Mouse (Mus musculus): ENCODE results near the gene Rnf34. TPM values are rescaled to one million over a fixed set of nuclear protein-coding genes. Genes with fewer than 3 reads are reported as not detected.
A peak's percentile ranks its signal among the peaks of the same experiment; 100 is the strongest.

The Rnf34 gene
- polyA plus RNA-seq, 1 experiment from 2014 or later = 55.5 TPM

DNA sequence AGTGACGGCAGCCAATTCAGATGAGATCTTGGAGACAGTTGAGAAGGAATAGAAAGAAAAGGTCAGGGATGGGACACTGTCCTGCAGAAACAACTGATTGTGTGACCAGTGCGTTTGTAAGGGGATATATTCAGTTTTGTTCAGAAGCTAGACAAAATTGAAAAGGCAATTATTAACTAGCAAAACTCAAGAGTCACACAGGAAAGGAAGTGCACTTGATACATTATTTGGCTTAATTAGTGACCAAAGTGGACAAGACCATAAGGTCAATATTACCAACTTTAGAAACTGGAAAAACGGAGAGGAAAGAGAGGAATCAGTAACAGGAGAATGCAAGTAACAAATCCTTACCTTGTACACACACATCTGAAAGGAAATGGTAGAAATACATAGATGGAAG is 26.8 kb downstream of the Rnf34 start:
- ATAC-seq = no peak
- WGBS = 84% methylated on average over 3 of the region's 3 CpGs
- Histone ChIP-seq H3K27ac (no peak overlapping the region), H3K9ac (replicated peaks) (no peak overlapping the region), H3K27me3 (no peaks in the 10 kb centered on the region), H3K4me3 (replicated peaks) (no peak overlapping the region), H3K9me3 (no peaks in the 10 kb centered on the region), H3K4me2 (replicated peaks) (no peak overlapping the region), H3K36me3 (peaks cover 77% of the 10 kb centered on the region), H3K4me1 (replicated peaks) (no peaks in the 10 kb centered on the region)

DNA sequence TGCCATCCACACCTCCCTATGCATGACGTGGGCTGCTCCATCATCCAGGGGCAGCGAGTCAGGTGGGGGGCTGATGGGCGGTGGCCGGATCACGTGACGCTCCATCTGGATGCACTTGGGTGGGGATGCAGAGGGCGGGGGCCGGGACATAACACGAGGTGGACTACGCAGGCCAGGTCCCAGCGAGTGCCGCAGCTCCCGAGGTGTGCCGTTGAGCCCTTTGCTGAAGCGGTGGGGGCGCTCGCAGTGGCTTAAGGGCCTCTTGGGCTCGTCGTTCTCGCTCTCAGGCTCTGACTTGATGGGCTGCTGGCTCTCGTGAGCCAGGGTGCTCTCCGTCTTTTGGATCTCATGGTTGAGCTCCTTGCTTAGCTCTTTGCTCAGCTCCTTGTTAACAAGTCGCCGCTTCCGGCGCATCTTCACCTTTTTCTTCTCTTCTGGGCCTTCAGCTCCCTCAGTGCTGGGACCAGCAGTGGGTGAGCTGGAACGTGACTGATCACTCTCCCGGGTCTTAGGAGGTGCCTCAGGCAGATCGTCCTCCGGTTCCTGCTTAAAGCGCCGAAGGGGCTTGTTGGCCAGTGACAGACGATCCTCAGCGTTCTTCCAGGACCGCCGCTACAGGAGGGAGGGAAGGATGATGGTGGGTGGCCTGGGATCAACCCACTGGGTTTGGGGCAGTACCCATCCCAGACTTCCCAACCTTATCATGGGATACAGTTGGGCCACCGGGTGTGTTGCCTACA is 30.6 kb downstream of the Rnf34 start:
- 0 out of 2 replicates have a peak, but pooled peaks have one; percentile 50 for ATAC-seq
- Histone ChIP-seq H3K36me3 (peaks cover 77% of the 10 kb centered on the region), H3K9me3 (no peaks in the 10 kb centered on the region), H3K4me1 (replicated peaks) (peaks cover 5% of the 10 kb centered on the region; the same call in 1 of the 2 replicates), H3K4me3 (replicated peaks) (no peak overlapping the region), H3K27me3 (no peaks in the 10 kb centered on the region), H3K27ac (no peak overlapping the region), H3K4me2 (replicated peaks) (no peak overlapping the region), H3K9ac (replicated peaks) (no peak overlapping the region)
- 96% methylated on average over 37 of the region's 37 CpGs for WGBS

DNA sequence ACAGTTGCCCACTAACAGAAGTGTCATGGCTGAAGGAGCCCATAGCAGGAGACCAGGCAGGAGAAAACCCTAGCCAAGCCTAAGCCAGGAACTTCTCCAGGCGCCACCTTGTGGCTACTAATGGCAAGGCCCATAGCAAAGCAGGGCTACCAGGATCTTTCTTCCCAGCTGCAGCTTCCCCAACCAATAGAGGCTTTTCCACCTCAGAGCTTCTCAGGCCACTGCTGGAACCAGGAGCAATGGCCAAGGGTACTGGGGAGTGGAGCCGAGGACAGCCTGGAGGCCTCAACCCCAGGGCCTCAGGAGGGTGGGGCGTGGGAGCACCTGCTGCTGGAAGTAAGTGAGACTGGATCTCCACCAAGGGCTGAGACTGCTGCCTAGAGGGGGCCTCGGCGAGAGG is 31.5 kb downstream of the Rnf34 start:
- Histone ChIP-seq H3K27me3 (no peaks in the 10 kb centered on the region), H3K9me3 (no peaks in the 10 kb centered on the region), H3K36me3 (peaks cover 71% of the 10 kb centered on the region), H3K4me3 (replicated peaks) (no peak overlapping the region), H3K27ac (0 out of 2 replicates have a peak overlapping the region, but pooled peaks have one; percentile 47), H3K9ac (replicated peaks) (no peak overlapping the region), H3K4me1 (replicated peaks) (peaks cover 5% of the 10 kb centered on the region; the same call in 1 of the 2 replicates), H3K4me2 (replicated peaks) (no peak overlapping the region)
- ATAC-seq = peak; percentile 81
- 56% methylated on average over 5 of the region's 5 CpGs for WGBS

DNA sequence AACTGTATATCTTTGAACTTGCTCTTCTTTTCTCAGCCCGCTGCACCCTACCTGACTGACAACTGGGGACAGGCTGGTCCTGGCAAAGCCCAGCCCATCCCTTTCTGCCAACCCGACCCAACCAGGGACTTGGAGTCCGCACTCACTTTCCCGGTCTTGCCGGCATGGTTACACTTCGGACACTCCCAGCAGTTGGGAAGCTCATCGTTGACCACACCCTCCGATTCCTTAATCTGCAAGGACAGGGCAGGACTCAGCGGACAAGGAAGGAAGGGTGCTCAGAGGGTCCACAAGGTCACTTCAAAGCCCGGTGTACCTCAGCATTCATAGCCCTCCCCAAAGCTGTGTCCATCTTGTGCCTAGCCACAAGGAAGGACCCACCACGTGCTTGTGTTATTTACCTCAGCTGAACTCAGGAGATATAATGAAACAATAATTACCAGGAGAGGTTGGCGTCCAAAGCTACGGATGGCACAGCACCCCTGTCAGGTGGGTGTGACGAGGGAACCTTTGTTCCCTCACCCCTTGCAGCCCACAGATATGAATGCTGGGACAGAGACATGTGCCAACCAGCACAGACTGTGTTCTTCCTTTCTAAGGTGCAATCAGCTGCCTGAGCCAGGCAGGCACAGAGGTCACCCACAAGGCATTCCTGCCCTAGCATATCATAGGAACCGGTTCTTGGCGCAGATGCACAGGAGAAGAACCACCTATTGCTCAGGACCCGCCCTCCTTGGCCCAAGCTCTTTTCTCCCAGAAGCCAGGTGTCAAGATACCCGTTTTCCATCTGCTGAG is 32.6 kb downstream of the Rnf34 start:
- WGBS = 93% methylated on average over 18 of the region's 18 CpGs
- Histone ChIP-seq H3K4me3 (replicated peaks) (no peak overlapping the region), H3K9me3 (no peaks in the 10 kb centered on the region), H3K27me3 (no peaks in the 10 kb centered on the region), H3K4me2 (replicated peaks) (no peak overlapping the region), H3K4me1 (replicated peaks) (peaks cover 5% of the 10 kb centered on the region; the same call in 1 of the 2 replicates), H3K9ac (replicated peaks) (no peak overlapping the region), H3K36me3 (peaks cover 61% of the 10 kb centered on the region), H3K27ac (no peak overlapping the region)
- no peak for ATAC-seq

DNA sequence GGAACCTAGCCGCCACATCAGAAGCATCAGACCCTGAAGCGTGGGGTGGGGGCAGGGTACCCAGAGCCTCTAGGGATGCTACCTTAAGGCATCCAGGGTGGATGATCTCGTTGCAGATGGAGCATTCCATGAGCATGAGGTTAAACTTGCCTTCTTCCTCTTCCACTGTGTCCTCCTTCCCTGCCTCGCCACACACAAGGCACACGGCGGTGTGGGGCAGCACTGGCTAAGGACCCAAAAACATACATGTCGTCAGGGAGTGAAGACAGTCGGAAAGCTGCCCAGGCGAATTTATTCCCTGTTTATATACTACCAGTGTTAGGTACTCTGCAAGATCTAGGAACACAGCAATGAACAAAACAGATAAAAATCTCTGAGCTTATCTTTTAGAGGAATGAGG is 33.4 kb downstream of the Rnf34 start:
- peaks cover 59% of the 10 kb centered on the region for H3K36me3 ChIP-seq

DNA sequence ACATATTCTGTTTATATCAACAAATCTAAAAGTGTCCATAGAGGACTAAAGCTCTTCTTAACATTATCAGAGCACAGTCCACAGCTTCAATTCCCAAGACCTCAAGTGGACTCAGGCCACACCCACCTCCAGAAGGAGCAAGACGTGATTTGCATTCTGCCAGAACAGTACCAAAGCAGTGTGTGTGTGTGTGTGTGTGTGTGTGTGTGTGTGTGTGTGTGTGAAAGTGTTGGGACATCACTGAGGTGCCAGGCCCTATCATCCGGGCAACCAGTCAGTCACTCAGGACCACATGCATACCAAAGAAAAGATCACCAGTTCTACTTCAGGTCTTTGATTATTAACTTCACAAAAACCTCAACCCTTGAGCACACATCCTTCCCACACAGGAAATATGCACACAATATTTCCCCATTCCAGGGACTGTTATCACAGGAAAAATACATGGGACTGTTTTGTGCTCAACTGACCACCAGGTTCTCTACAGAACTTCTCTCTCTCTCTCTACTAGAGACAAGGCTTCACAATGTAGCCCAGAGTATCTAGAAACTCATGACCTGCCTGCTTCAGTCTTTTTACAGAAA is 33.9 kb downstream of the Rnf34 start:
- Histone ChIP-seq H3K4me3 (replicated peaks) (no peak overlapping the region), H3K4me1 (replicated peaks) (peaks cover 16% of the 10 kb centered on the region), H3K9ac (replicated peaks) (no peak overlapping the region), H3K9me3 (no peaks in the 10 kb centered on the region), H3K4me2 (replicated peaks) (no peak overlapping the region), H3K27ac (no peak overlapping the region), H3K36me3 (peaks cover 56% of the 10 kb centered on the region), H3K27me3 (no peaks in the 10 kb centered on the region)
- 34% methylated on average over 2 of the region's 2 CpGs for WGBS
- no peak for ATAC-seq

More for the DNA sequence above, 33.4 kb downstream of the Rnf34 start:
- Histone ChIP-seq H3K4me2 (replicated peaks) (no peak overlapping the region), H3K4me3 (replicated peaks) (no peak overlapping the region), H3K9ac (replicated peaks) (no peak overlapping the region), H3K9me3 (no peaks in the 10 kb centered on the region), H3K27ac (no peak overlapping the region), H3K27me3 (no peaks in the 10 kb centered on the region), H3K4me1 (replicated peaks) (peaks cover 11% of the 10 kb centered on the region)
- WGBS = 89% methylated on average over 9 of the region's 9 CpGs
- ATAC-seq = no peak

DNA sequence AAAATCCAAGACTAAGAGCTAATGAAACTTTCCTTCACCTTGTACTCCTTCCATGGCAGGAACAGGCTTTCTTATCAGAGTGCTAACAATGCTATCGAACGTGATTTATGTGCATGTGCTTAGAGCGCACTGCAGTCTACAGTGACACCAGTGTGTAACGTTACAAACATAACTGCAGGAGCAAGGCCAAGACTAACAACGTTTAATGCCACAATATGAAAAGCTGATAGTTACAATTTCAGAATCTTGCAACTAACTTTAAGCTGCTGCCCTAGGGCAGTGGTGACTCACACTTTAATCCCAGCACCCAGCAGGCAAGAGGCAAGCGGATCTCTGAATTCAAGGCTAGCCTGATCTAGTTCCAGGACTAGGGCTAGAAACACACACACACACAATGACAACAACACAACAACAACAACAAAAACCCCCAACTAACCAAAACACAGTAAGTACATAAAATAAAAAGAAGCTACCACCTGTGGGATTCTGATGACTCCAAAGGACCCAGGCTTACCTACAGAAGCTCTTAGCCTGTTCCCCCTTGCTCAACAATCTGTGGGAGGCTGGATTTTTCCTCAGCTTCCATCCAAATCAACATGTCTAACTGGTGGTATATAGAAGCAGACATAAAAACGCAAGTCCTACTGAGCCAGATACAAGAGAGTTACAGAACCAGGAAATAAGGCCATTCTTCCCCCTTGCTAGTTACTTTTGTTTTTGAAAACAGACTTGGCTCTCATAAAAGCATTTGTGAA is 34.9 kb downstream of the Rnf34 start:
- 94% methylated on average over 7 of the region's 7 CpGs for WGBS
- no peak overlapping the region for H3K4me3 ChIP-seq (replicated peaks)
- no peak overlapping the region for H3K4me2 ChIP-seq (replicated peaks)
- no peak overlapping the region for H3K27ac ChIP-seq
- peaks cover 45% of the 10 kb centered on the region for H3K36me3 ChIP-seq
- no peak overlapping the region for H3K9ac ChIP-seq (replicated peaks)
- no peak for ATAC-seq
- H3K4me1 ChIP-seq (replicated peaks) = peaks cover 16% of the 10 kb centered on the region
- H3K9me3 ChIP-seq = no peaks in the 10 kb centered on the region
- H3K27me3 ChIP-seq = no peaks in the 10 kb centered on the region

DNA sequence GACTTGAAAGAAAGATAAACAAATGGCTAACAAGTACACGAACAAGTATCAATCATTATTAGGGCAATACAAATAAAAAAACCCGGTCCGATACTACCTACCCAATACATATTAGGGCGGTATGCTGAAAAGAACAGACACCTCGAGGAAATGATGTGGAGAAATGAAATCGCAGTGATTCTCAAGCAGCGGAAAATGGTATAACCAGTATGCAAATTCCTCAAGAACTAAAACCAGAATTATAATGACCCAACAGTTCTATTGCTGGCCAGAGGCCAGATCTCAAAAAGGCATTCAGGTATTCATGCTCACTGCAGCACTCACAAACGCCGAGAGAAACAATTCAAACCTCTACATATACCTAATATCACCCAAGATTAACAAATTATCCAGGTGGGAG is 37.2 kb downstream of the Rnf34 start:
- Histone ChIP-seq H3K27ac (no peak overlapping the region), H3K36me3 (peaks cover 23% of the 10 kb centered on the region), H3K4me3 (replicated peaks) (no peak overlapping the region), H3K9me3 (no peaks in the 10 kb centered on the region), H3K4me2 (replicated peaks) (no peak overlapping the region), H3K27me3 (no peaks in the 10 kb centered on the region), H3K4me1 (replicated peaks) (peaks cover 16% of the 10 kb centered on the region), H3K9ac (replicated peaks) (no peak overlapping the region)
- 88% methylated on average over 9 of the region's 9 CpGs for WGBS
- ATAC-seq = no peak

DNA sequence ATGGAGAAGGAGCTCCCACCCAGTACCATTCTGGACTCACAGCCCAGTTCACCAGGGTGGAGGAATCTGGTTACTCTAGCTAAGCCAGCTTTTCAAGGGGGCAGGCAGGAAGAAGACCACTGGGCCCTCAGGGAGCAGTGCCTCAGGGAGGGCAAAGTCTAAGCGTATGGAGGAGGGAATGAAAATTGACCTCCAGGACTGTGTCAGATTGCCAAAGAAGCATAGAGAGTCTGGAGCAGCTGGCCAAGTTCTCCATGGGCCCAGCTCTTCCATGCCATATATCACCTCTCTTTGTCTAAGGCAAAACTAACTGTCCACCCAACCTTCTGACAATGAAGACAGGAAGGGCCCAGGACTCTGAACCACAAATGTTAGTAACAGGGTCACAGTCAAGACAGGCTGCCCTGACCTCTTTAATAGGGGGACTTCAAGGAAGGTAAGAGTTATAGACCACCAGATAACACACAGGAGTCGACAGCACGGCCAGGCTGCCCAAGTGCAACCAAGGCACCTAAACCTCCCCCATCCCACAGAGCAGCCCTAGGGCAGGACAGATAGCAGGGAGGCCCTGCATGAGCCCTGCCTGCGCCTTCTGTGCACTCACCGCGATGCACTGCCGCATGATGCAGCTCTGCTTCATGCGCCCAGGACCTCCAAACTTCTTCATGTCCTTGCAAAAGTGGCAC is 38.2 kb downstream of the Rnf34 start:
- 87% methylated on average over 8 of the region's 8 CpGs for WGBS
- Histone ChIP-seq H3K4me2 (replicated peaks) (no peak overlapping the region), H3K27ac (no peak overlapping the region), H3K4me3 (replicated peaks) (no peak overlapping the region), H3K9me3 (no peaks in the 10 kb centered on the region), H3K27me3 (no peaks in the 10 kb centered on the region), H3K36me3 (peaks cover 13% of the 10 kb centered on the region), H3K9ac (replicated peaks) (no peak overlapping the region), H3K4me1 (replicated peaks) (peaks cover 16% of the 10 kb centered on the region)
- ATAC-seq = no peak

DNA sequence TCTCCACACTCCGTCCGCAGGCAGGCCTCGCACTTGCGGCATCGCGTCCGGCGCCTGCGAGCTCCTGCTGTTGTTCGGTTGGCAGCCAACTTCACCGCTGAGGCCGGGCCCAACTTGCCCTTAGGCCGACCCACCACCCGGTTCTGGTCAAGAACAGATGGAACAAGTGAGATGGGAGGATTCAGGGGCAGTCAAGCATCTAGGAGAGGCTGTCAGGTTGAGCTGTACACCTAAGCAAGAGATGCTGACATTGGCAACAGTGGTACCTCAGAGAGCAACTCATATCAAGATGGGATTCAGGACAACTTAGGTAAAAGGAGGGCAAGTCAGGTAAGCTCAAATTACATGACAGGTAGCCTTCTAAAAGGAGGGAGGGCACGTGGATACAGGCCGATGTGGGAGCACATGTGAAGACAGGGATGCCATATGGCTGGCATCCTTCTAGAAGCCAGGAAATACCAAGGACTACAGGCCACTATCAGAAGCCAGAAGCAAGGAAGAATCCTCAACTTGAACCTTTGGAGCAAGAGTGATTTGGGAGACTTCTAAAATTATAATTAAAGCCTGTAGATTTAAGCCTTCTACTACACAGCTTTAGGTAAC is 38.9 kb downstream of the Rnf34 start:
- Histone ChIP-seq H3K36me3 (peaks cover 11% of the 10 kb centered on the region), H3K9ac (replicated peaks) (no peak overlapping the region), H3K9me3 (no peaks in the 10 kb centered on the region), H3K4me1 (replicated peaks) (peaks cover 14% of the 10 kb centered on the region), H3K27ac (no peak overlapping the region), H3K4me2 (replicated peaks) (no peak overlapping the region), H3K4me3 (replicated peaks) (no peak overlapping the region), H3K27me3 (no peaks in the 10 kb centered on the region)
- ATAC-seq = no peak
- 95% methylated on average over 16 of the region's 16 CpGs for WGBS

DNA sequence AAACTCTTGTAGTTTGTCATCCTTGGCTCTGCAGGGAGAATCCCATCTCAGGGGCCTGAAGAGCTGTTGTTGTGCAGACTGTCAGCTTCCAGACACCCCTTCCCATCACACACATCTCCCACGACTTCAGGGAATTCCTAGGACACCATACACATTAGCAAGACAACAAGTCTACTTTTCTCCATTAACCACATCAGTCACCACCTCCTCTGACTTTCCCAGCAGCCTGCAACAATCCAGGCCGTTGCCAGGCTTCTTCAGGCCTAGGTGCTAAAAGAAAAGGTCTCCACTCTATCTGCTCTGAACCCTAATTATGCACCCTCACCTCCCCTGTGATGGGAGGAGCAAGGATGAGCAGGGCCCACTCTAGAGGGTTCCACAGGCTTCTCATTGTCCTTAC is 40.5 kb downstream of the Rnf34 start:
- ATAC-seq = no peak

More for the DNA sequence above, 40.5 kb downstream of the Rnf34 start:
- Histone ChIP-seq H3K9ac (replicated peaks) (no peak overlapping the region), H3K36me3 (peaks cover 7% of the 10 kb centered on the region; the same call in 1 of the 2 replicates), H3K4me1 (replicated peaks) (peaks cover 18% of the 10 kb centered on the region), H3K27ac (no peak overlapping the region), H3K27me3 (no peaks in the 10 kb centered on the region), H3K9me3 (no peaks in the 10 kb centered on the region), H3K4me2 (replicated peaks) (no peak overlapping the region), H3K4me3 (replicated peaks) (no peak overlapping the region)
- 87% methylated on average over 2 of the region's 2 CpGs for WGBS
